Mouse (Mus musculus) central nervous system, embryonic 14 days (tissue): ENCODE data around the gene Etv3. TPM values are rescaled to one million over a fixed set of nuclear protein-coding genes. Genes with fewer than 3 reads are reported as not detected.

ENCODE experiments used
- polyA plus RNA-seq: library from polyadenylated mRNA; depleted of rRNA; stranded (reverse); fragments of >200 nt; gene quantifications from 2 replicates; pipeline ENCODE4 v1.2.3, GENCODE M21; 2012; rRNA removed

Gene Etv3
- polyA plus RNA-seq, result 10.7 and 12.1 TPM in 2 replicates

DNA sequence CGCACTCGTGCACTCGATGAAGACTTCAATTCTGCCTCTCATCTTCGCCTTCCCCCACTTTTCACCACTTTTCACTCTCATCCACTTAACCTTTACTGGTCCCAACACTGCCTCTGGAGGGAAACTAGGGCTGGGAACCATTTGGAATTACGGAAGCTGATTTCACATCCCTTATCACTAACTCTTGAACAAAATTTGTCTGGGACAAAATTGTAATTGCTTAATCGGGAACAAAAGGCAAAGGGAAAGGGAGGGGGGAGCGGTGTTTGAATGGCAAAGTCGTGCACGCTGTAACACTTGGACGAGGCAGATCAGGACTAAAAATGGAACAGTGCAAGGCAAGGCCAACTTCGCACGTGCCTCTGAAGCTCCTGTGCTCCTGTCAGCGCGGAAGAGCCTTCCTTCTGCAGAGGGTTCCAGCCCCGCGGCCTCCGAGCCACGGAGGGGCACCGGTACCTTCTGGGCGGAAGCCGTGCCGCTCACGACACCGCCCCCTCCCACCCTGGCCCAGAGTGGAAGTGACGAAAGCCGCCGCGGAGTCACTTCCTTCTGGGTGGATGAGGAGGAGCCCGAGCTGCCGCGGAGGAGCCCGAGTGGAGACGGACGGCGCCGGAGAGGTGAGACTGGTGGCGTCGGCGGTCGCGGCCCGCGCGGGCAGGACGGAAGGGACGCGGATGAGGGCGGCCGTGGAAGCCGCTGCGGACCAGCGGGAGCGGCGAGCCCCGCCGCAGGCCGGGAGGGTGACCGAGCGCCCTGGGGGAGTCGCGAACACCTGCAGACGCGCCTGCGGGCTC, at the start of gene Etv3:
Gene Etv3, plus strand, starts transcription at position 365 of the 794 bp plus-strand sequence.

Other genes with a start within 250 kb of the Etv3 start
- gene Cd5l, start 167.5 kb upstream of the Etv3 start, polyA plus RNA-seq, result 0.09 and 0.23 TPM in 2 replicates
- 0.10 TPM in 2 replicates for gene Fcrl1, start 149.0 kb upstream of the Etv3 start, polyA plus RNA-seq
- gene Fcrl5, start 89.6 kb upstream of the Etv3 start, polyA plus RNA-seq, result not detected in 2 replicates
- gene Arhgef11, start 92.2 kb downstream of the Etv3 start, polyA plus RNA-seq, result 36.1 and 37.0 TPM in 2 replicates
- gene Lrrc71, start 223.2 kb downstream of the Etv3 start, polyA plus RNA-seq, result 0.40 and 0.59 TPM in 2 replicates